Mouse (Mus musculus): ENCODE measurements around the gene Ak9. TPM values are rescaled to one million over a fixed set of nuclear protein-coding genes. Genes with fewer than 3 reads are reported as not detected.

Gene Ak9
- polyA plus RNA-seq, 1 experiment from 2014 or later, result 0.17 TPM

GRCm38 (mm10) chr10:41479961-41480360 lies 176.2 kb downstream of the Ak9 start:
- Histone ChIP-seq H3K27me3 (no peaks in the 10 kb centered on the region), H3K9ac (replicated peaks) (no peak overlapping the region), H3K36me3 (peaks cover 54% of the 10 kb centered on the region), H3K9me3 (no peaks in the 10 kb centered on the region), H3K4me2 (replicated peaks) (no peak overlapping the region), H3K27ac (no peak overlapping the region), H3K4me3 (replicated peaks) (no peak overlapping the region), H3K4me1 (replicated peaks) (peaks cover 27% of the 10 kb centered on the region)
- ATAC-seq, result no peak
- WGBS, result 94% methylated on average over 3 of the region's 3 CpGs

GRCm38 (mm10) chr10:41480938-41481880 lies 177.4 kb downstream of the Ak9 start:
- Histone ChIP-seq H3K4me3 (replicated peaks) (no peak overlapping the region), H3K9me3 (no peaks in the 10 kb centered on the region), H3K27me3 (no peaks in the 10 kb centered on the region), H3K4me2 (replicated peaks) (no peak overlapping the region), H3K9ac (replicated peaks) (no peak overlapping the region), H3K36me3 (peaks cover 67% of the 10 kb centered on the region), H3K27ac (no peak overlapping the region), H3K4me1 (replicated peaks) (peaks cover 21% of the 10 kb centered on the region)
- WGBS, result 76% methylated on average over 33 of the region's 33 CpGs
- ATAC-seq, result no peak

GRCm38 (mm10) chr10:41482446-41482845 lies 178.7 kb downstream of the Ak9 start:
- H3K36me3 ChIP-seq, result peaks cover 78% of the 10 kb centered on the region
- WGBS, result 85% methylated on average over 7 of the region's 7 CpGs
- no peaks in the 10 kb centered on the region for H3K27me3 ChIP-seq
- ATAC-seq, result no peak
- 0 out of 2 replicates have a peak overlapping the region, but pooled peaks have one; percentile 23 for H3K9ac ChIP-seq (replicated peaks)
- no peak overlapping the region for H3K4me3 ChIP-seq (replicated peaks)
- H3K27ac ChIP-seq, result no peak overlapping the region
- H3K4me1 ChIP-seq (replicated peaks), result peaks cover 21% of the 10 kb centered on the region
- no peak overlapping the region for H3K4me2 ChIP-seq (replicated peaks)
- H3K9me3 ChIP-seq, result no peaks in the 10 kb centered on the region

Other genes starting within 250 kb of the Ak9 start
- gene Gpr6, start 231.7 kb upstream of the Ak9 start, polyA plus RNA-seq (2015; fragmentation: Nextera tagmentation; extraction: Ambion mirVana), result 1.6 and 1.8 TPM in 2 replicates
- 25.9 and 27.9 TPM in 2 replicates for gene Fig4, start 720 bp upstream of the Ak9 start, polyA plus RNA-seq (2015; fragmentation: Nextera tagmentation; extraction: Ambion mirVana)
- 20.6 and 22.8 TPM in 2 replicates for gene Zbtb24, start 146.4 kb downstream of the Ak9 start, polyA plus RNA-seq (2015; fragmentation: Nextera tagmentation; extraction: Ambion mirVana)
- 27.9 and 31.9 TPM in 2 replicates for gene Mical1, start 172.3 kb downstream of the Ak9 start, polyA plus RNA-seq (2015; fragmentation: Nextera tagmentation; extraction: Ambion mirVana)
- 35.0 and 37.0 TPM in 2 replicates for gene Smpd2, start 186.4 kb downstream of the Ak9 start, polyA plus RNA-seq (2015; fragmentation: Nextera tagmentation; extraction: Ambion mirVana)
- gene Ppil6, start 186.5 kb downstream of the Ak9 start, polyA plus RNA-seq (2015; fragmentation: Nextera tagmentation; extraction: Ambion mirVana), result 1.6 and 2.7 TPM in 2 replicates
- gene Cd164, start 215.4 kb downstream of the Ak9 start, polyA plus RNA-seq (2015; fragmentation: Nextera tagmentation; extraction: Ambion mirVana), result 51.3 and 56.5 TPM in 2 replicates

All from midbrain, embryonic 13.5 days (tissue).